Mouse (Mus musculus) kidney, adult 11 months (tissue): ENCODE data around the gene Ntn4.

Experiments used
- DNase-seq: peaks from one replicate; pipeline ENCODE4 v3.0.0; 2022

Ntn4 gene

GRCm38 (mm10) chr10:93741446-93742096, 101.1 kb downstream of the Ntn4 start:
- no peak for DNase-seq

GRCm38 (mm10) chr10:93742097-93742446, 101.6 kb downstream of the Ntn4 start:
- no peak for DNase-seq

GRCm38 (mm10) chr10:93742598-93742997, 102.1 kb downstream of the Ntn4 start:
- DNase-seq: peak; percentile 41

- no peak for DNase-seq
Measured at GRCm38 (mm10) chr10:93749267-93750192, 109.0 kb downstream of the Ntn4 start.

GRCm38 (mm10) chr10:93751302-93751701, 110.8 kb downstream of the Ntn4 start:
- no peak for DNase-seq

- DNase-seq: no peak
Measured at GRCm38 (mm10) chr10:93753711-93754391, 113.4 kb downstream of the Ntn4 start.

- no peak for DNase-seq
Measured at GRCm38 (mm10) chr10:93756211-93756610, 115.7 kb downstream of the Ntn4 start.

GRCm38 (mm10) chr10:93759644-93760043, 119.2 kb downstream of the Ntn4 start:
- DNase-seq: no peak

GRCm38 (mm10) chr10:93760429-93760828, 119.9 kb downstream of the Ntn4 start:
- no peak for DNase-seq

- no peak for DNase-seq
Measured at GRCm38 (mm10) chr10:93763074-93763473, 122.6 kb downstream of the Ntn4 start.

GRCm38 (mm10) chr10:93766221-93766620, 125.7 kb downstream of the Ntn4 start:
- DNase-seq: no peak

GRCm38 (mm10) chr10:93767245-93767644, 126.8 kb downstream of the Ntn4 start:
- DNase-seq: no peak

GRCm38 (mm10) chr10:93768222-93768621, 127.7 kb downstream of the Ntn4 start:
- DNase-seq: no peak

- DNase-seq: no peak
Measured at GRCm38 (mm10) chr10:93771931-93772465, 131.5 kb downstream of the Ntn4 start.

- DNase-seq: no peak
Measured at GRCm38 (mm10) chr10:93772492-93772891, 132.0 kb downstream of the Ntn4 start.

- peak; percentile 63 for DNase-seq
Measured at GRCm38 (mm10) chr10:93776731-93777151, 136.3 kb downstream of the Ntn4 start.

GRCm38 (mm10) chr10:93777372-93777771, 136.9 kb downstream of the Ntn4 start:
- peak; percentile 49 for DNase-seq

GRCm38 (mm10) chr10:93783216-93784013, 142.9 kb downstream of the Ntn4 start:
- DNase-seq: no peak
